Mouse (Mus musculus) lung, postnatal 0 days (tissue): ENCODE data around the gene Phgr1. TPM values are rescaled to one million over a fixed set of nuclear protein-coding genes. Genes with fewer than 3 reads are reported as not detected.

Experiments
- ATAC-seq: fragments of 200-750 bp; cut with Nextera tagmentation; 2 replicates; pipeline ENCODE4 v1.8.0; 2017; ENCODE audit warnings: moderate library complexity
- DNase-seq: peaks from one replicate; pipeline ENCODE4 v3.0.0-alpha.2; 2016; ENCODE audit warnings: low spot score
- H3K27ac ChIP-seq: fragments of 300-500 bp; sonication (generic); 2 replicates; pipeline ENCODE4 v1.5.1; 2014; ENCODE audit warnings: antibody characterized with exemption, mild to moderate bottlenecking, low read length, mixed read lengths
- H3K27me3 ChIP-seq: fragments of 300-500 bp; sonication (generic); replicated peaks from 2 replicates; pipeline ENCODE4 v1.6.1; 2014; ENCODE audit warnings: low read length, mixed read lengths; ENCODE audit not compliant: insufficient read depth
- H3K36me3 ChIP-seq: fragments of 300-500 bp; sonication (generic); 2 replicates; pipeline ENCODE4 v1.6.1; 2014; ENCODE audit warnings: low read length, mixed read lengths; ENCODE audit not compliant: insufficient read depth
- H3K4me1 ChIP-seq: fragments of 300-500 bp; sonication (generic); 2 replicates; pipeline ENCODE4 v1.6.1; 2014; ENCODE audit warnings: antibody characterized with exemption, low read depth, low read length, mixed read lengths; ENCODE audit not compliant: insufficient read depth
- H3K4me2 ChIP-seq: fragments of 300-500 bp; sonication (generic); replicated peaks from 2 replicates; pipeline ENCODE4 v1.6.1; 2014; ENCODE audit warnings: low read depth, mild to moderate bottlenecking, low read length, moderate library complexity, mixed read lengths
- H3K4me3 ChIP-seq: fragments of 300-500 bp; sonication (generic); 2 replicates; pipeline ENCODE4 v1.5.1; 2014; ENCODE audit warnings: low read depth, low read length
- H3K9ac ChIP-seq: fragments of 300-500 bp; sonication (generic); replicated peaks from 2 replicates; pipeline ENCODE4 v1.6.1; 2014; ENCODE audit warnings: low read depth, mild to moderate bottlenecking
- H3K9me3 ChIP-seq: fragments of 300-500 bp; sonication (generic); 2 replicates; pipeline ENCODE4 v1.6.1; 2016; ENCODE audit warnings: low read length, mixed read lengths
- CTCF ChIP-seq: IDR thresholded peaks from 2 replicates; pipeline ENCODE4 v1.5.1; 2016; ENCODE audit warnings: antibody characterized with exemption, mild to moderate bottlenecking
- EP300 ChIP-seq: IDR thresholded peaks from 2 replicates; pipeline ENCODE4 v1.6.1; 2016; ENCODE audit warnings: antibody characterized with exemption, mild to moderate bottlenecking, control low read depth
- WGBS: fragments of 180-500 bp; shearing (Covaris S2); extraction: QIAGEN DNeasy Blood & Tissue Kit; methylation state at CpG from one replicate; pipeline ENCODE4 v1.1.7; 2014; 5-methylcytosine and 5-hydroxymethylcytosine counted together
- polyA plus RNA-seq: library from polyadenylated mRNA; unstranded; fragments of >200 nt; fragmentation: Nextera tagmentation; extraction: Ambion mirVana; gene quantifications from 2 replicates; pipeline ENCODE4 v1.2.1, GENCODE M21; 2015

Phgr1 gene
- 11.9 and 13.6 TPM in 2 replicates for polyA plus RNA-seq

DNA sequence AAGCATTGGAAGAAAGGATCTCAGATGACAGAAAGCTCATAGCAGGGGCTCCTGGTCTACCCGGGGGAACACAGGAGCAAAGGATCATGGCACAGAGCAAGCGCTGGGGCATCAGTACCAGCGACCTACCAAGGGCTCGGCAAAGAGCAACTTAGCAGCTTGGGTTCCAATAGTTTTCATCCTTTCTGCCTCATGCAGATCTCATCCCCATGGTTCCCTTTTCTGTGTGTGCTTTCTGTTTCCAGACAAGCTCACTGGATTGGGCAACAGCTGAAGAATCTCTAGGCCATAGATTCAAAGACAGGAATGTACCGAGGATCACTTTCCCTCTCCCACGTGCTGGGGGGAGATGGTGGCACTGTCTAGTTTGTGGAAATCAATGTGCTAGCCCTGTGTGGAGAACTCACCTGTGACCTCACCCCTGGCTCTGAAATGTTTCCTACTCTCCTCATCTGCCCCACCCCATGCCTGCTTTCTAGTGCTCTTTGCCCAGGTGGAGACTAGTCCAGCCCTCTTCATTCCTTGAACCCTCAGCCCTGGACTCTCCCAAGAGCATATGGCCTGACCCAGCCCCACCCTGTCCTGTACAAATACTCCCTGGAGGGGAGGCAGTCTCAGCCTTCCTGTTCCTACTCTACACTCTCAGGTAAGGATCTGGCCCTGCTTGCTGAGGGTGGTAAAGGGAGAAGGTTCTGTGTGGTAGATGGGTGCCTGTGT lies at the start of gene Phgr1:
Phgr1 (plus strand) TSS at position 612 of the 717 bp plus-strand sequence.
- Histone ChIP-seq H3K9ac (no peak within 1 kb of the TSS), H3K27me3 (no peaks in the 10 kb centered on the region), H3K27ac (no peak within 1 kb of the TSS), H3K4me2 (no peak within 1 kb of the TSS), H3K4me3 (no peak within 1 kb of the TSS), H3K4me1 (peaks cover 12% of the 10 kb centered on the region; the same call in 1 of the 2 replicates), H3K36me3 (no peaks in the 10 kb centered on the region), H3K9me3 (no peaks in the 10 kb centered on the region)
- TF ChIP-seq EP300 (0 out of 2 replicates have a peak, but pooled peaks have one; percentile 21), CTCF (no peak)
- ATAC-seq: peak; percentile 93
- peak; percentile 65 for DNase-seq
- 67% methylated on average over 6 of the region's 6 CpGs for WGBS

DNA sequence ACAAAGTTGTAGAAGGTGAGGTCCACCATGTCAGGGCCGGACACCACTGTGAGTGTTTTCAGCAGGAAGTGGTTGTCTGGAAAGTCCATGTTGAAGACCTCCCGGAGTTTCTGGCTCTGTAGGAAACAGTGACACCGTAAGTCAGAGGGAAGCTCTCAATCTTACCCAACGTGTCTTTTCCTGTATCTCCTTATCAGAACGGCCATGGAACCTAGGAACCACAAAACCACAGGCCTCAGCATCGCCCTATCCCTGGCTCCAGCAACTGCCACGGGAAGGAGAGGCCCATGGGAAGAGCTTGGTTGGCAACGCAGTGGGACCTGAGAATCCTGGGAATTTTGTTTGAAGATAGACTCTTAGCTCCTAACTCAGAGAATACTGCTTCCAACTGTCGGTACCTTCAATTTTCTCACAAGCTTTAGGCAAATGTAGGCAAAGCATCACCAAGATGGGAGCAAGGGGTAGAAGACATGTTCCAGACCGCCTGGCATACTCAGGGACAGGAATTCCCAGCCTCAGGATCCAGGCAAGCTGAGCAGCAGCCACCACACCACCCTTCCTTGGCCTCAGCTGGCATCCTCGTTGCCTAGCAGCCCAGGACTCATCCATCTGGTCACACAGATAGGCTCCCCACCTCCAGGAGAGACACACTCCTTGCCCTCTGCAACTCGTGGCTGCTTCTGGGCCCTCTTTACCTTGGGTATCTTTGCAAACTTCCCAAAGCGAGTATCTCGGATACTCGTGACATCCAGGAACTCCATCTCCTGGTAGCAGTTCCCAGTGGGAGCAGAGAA lies 48.7 kb upstream of the Phgr1 start:
- ATAC-seq (no peak), DNase-seq (no peak)
- no peak overlapping the region for H3K27ac ChIP-seq
- WGBS: 70% methylated on average over 15 of the region's 15 CpGs
- H3K4me1 ChIP-seq: peaks cover 12% of the 10 kb centered on the region; the same call in 1 of the 2 replicates
- no peak overlapping the region for H3K9ac ChIP-seq
- no peak overlapping the region for H3K4me3 ChIP-seq
- 0 out of 2 replicates have a peak, but pooled peaks cover 6% of the 10 kb centered on the region for H3K27me3 ChIP-seq
- TF ChIP-seq EP300 (no peak), CTCF (no peak)
- H3K4me2 ChIP-seq: no peak overlapping the region
- H3K9me3 ChIP-seq: no peaks in the 10 kb centered on the region
- H3K36me3 ChIP-seq: no peaks in the 10 kb centered on the region

DNA sequence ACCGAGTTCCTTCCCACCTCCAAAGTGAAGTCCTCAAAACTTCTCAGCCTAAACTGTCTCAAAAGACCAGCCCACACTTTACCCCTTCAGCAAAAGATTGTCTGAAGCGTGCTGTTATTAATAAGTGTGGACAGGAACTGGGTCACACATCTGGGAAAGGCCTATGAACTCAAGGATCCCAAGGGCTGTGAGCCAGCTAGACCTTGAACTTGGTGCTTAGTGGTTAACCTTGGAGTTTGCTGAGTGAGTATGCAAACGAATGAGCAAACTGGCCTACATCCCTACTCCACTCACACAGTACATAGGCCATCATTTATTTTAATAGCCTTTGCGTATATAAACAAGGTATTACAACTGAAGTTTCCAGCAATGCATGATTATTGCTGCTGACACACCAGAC lies 47.1 kb upstream of the Phgr1 start:
- no peaks in the 10 kb centered on the region for H3K9me3 ChIP-seq
- DNase-seq: no peak
- H3K27me3 ChIP-seq: 0 out of 2 replicates have a peak, but pooled peaks cover 6% of the 10 kb centered on the region
- H3K4me2 ChIP-seq: no peak overlapping the region
- peaks cover 12% of the 10 kb centered on the region; the same call in 1 of the 2 replicates for H3K4me1 ChIP-seq
- H3K36me3 ChIP-seq: no peaks in the 10 kb centered on the region
- TF ChIP-seq EP300 (no peak), CTCF (no peak)
- WGBS: 74% methylated on average over 4 of the region's 4 CpGs
- H3K27ac ChIP-seq: no peak overlapping the region
- H3K4me3 ChIP-seq: no peak overlapping the region
- no peak overlapping the region for H3K9ac ChIP-seq
- no peak for ATAC-seq

DNA sequence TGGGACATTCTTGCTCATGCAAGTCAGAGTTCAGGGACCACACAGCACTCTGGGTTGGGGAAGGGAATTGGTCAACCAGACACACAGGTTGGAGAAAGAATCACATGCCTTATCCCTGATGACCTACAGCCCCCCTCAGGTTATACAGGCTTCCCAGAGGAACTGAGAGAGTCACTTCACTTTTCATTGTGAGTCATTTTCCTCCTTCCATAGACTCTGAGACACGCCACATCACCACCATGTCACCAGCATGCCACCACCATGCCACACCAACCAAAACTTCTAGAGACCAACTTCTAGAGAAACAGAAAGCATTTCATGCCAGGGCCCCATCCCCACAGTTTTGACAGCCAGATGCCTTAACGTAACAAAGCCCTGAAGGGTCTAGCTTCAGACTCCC lies 45.7 kb upstream of the Phgr1 start:
- H3K27ac ChIP-seq: no peak overlapping the region
- H3K9ac ChIP-seq: no peak overlapping the region
- no peak overlapping the region for H3K4me3 ChIP-seq
- H3K9me3 ChIP-seq: no peaks in the 10 kb centered on the region
- WGBS: 94% methylated on average over 2 of the region's 2 CpGs
- TF ChIP-seq CTCF: no peak
- TF ChIP-seq EP300: no peak
- H3K4me1 ChIP-seq: peaks cover 12% of the 10 kb centered on the region; the same call in 1 of the 2 replicates
- DNase-seq (no peak), ATAC-seq (no peak)
- no peaks in the 10 kb centered on the region for H3K36me3 ChIP-seq
- no peak overlapping the region for H3K4me2 ChIP-seq
- H3K27me3 ChIP-seq: 0 out of 2 replicates have a peak, but pooled peaks cover 6% of the 10 kb centered on the region

DNA sequence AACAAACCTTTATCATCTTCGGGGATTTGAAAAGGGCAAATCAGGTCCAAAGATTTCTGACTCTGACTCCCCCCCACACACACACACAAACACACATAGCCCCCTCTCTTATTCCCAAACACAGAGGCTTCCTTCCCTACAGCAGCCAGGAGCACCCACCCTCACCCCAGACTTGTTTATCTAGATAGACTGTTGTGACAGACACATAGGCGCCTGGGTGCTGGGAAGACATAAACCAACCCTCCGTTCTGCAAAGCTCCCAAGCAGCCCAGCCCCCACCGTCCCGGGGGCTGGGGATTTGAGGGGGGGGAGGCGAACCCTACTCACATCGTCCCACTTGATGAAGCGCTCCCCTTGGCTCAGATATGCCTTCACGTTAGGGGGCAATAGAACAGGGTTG lies 44.7 kb upstream of the Phgr1 start:
- H3K4me3 ChIP-seq: peak overlapping the region; percentile 15; the same call in 1 of the 2 replicates
- 0 out of 2 replicates have a peak overlapping the region, but pooled peaks have one; percentile 10 for H3K27ac ChIP-seq
- DNase-seq: no peak
- no peak; the same call in 1 of the 2 replicates for TF ChIP-seq EP300
- no peak for TF ChIP-seq CTCF
- H3K36me3 ChIP-seq: no peaks in the 10 kb centered on the region
- ATAC-seq: peak; percentile 63
- peak overlapping the region; percentile 29 for H3K4me2 ChIP-seq
- H3K4me1 ChIP-seq: peaks cover 12% of the 10 kb centered on the region; the same call in 1 of the 2 replicates
- H3K9me3 ChIP-seq: no peaks in the 10 kb centered on the region
- 0 out of 2 replicates have a peak, but pooled peaks cover 4% of the 10 kb centered on the region for H3K27me3 ChIP-seq
- 14% methylated on average over 9 of the region's 9 CpGs for WGBS
- H3K9ac ChIP-seq: no peak overlapping the region

DNA sequence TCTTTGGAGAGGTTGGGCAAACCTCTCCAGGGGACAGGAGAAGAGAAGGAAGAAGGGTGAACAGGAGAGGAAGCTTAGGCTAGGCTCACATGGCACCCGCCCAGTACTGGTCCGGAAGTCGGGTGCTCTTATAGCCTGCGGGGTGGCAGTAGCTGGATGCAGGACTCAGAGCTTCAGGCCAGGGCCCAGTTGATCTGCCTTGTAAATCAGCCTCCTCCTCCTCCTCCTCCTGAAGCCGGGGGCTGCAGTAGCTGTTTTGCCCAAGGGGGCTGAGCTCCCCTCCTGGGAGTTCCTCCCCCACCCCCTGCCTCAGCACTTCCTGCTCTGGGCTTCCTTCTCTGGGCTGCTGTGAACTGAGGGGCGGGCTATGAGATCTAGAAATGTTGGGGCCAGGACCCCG lies 44.2 kb upstream of the Phgr1 start, which contains the start of gene Plcb2:
Plcb2 (minus strand) TSS at position 102 of the 400 bp plus-strand sequence.
- Histone ChIP-seq H3K27ac (0 out of 2 replicates have a peak within 1 kb of the TSS, but pooled peaks have one; percentile 10), H3K36me3 (no peaks in the 10 kb centered on the region), H3K4me1 (peaks cover 12% of the 10 kb centered on the region; the same call in 1 of the 2 replicates), H3K9ac (no peak within 1 kb of the TSS), H3K4me2 (peak within 1 kb of the TSS; percentile 29), H3K27me3 (no peaks in the 10 kb centered on the region), H3K4me3 (peak within 1 kb of the TSS; percentile 15; the same call in 1 of the 2 replicates), H3K9me3 (no peaks in the 10 kb centered on the region)
- WGBS: 4% methylated on average over 7 of the region's 7 CpGs
- TF ChIP-seq CTCF: no peak
- TF ChIP-seq EP300: no peak
- peak; percentile 54 for DNase-seq
- ATAC-seq: peak; percentile 69
